Mouse (Mus musculus): ENCODE measurements around the gene Rnf150. TPM values are rescaled to one million over a fixed set of nuclear protein-coding genes. Genes with fewer than 3 reads are reported as not detected.

The Rnf150 gene
- polyA plus RNA-seq, 1 experiment: 17.9 TPM

DNA sequence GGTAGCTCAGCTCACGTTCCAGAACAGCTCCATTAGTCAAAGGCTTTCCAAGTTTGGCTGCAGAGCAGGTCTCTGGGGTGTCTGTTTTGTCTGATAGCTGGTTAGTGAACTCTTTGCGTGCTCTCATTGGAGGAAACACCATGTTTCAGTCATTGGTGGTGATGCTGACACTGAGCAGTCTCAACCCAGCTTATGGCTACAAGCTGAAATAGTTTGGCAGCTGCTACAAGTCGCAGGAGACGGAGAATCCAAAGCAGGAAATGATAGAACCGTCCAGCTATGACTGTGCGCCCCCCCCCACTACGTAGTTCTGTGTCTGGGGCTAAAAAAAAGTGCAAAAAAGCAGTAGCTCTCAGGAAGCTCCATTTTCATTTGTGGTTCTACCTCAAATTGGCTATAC, 12.0 kb downstream of the Rnf150 start:
- no peak for TF ChIP-seq CTCF (IDR thresholded peaks at IDR 0.05; ENCODE audit: extremely low read depth, insufficient read depth, low read length)
- no peak for TF ChIP-seq POLR2A (IDR thresholded peaks at IDR 0.05; ENCODE audit: extremely low read depth, insufficient read depth, low read length)

GRCm38 (mm10) chr8:82884480-82884879, 21.3 kb downstream of the Rnf150 start:
- no peak overlapping the region for H3K27ac ChIP-seq (ENCODE audit: insufficient read depth, low read length)
- peaks cover 9% of the 10 kb centered on the region; the same call in 1 of the 2 replicates for H3K4me1 ChIP-seq (ENCODE audit: control insufficient read depth, insufficient read depth, low read length)
- no peak overlapping the region for H3K4me3 ChIP-seq (ENCODE audit: insufficient read depth, low read length)
- TF ChIP-seq POLR2A (IDR thresholded peaks at IDR 0.05; ENCODE audit: extremely low read depth, insufficient read depth, low read length) (no peak), CTCF (IDR thresholded peaks at IDR 0.05; ENCODE audit: extremely low read depth, insufficient read depth, low read length) (no peak)

More for the DNA sequence above, 12.0 kb downstream of the Rnf150 start:
- Histone ChIP-seq H3K27ac (ENCODE audit: insufficient read depth, low read length) (no peak overlapping the region), H3K4me3 (ENCODE audit: insufficient read depth, low read length) (no peak overlapping the region), H3K4me1 (ENCODE audit: control insufficient read depth, insufficient read depth, low read length) (peaks cover 6% of the 10 kb centered on the region; the same call in 1 of the 2 replicates)

- TF ChIP-seq CTCF (IDR thresholded peaks at IDR 0.05; ENCODE audit: extremely low read depth, insufficient read depth, low read length) (no peak), POLR2A (IDR thresholded peaks at IDR 0.05; ENCODE audit: extremely low read depth, insufficient read depth, low read length) (no peak)
- Histone ChIP-seq H3K4me3 (ENCODE audit: insufficient read depth, low read length) (no peak overlapping the region), H3K4me1 (ENCODE audit: control insufficient read depth, insufficient read depth, low read length) (peaks cover 7% of the 10 kb centered on the region; the same call in 1 of the 2 replicates), H3K27ac (ENCODE audit: insufficient read depth, low read length) (no peak overlapping the region)
These were observed 24.1 kb downstream of the Rnf150 start for GRCm38 (mm10) chr8:82887234-82887633.

DNA sequence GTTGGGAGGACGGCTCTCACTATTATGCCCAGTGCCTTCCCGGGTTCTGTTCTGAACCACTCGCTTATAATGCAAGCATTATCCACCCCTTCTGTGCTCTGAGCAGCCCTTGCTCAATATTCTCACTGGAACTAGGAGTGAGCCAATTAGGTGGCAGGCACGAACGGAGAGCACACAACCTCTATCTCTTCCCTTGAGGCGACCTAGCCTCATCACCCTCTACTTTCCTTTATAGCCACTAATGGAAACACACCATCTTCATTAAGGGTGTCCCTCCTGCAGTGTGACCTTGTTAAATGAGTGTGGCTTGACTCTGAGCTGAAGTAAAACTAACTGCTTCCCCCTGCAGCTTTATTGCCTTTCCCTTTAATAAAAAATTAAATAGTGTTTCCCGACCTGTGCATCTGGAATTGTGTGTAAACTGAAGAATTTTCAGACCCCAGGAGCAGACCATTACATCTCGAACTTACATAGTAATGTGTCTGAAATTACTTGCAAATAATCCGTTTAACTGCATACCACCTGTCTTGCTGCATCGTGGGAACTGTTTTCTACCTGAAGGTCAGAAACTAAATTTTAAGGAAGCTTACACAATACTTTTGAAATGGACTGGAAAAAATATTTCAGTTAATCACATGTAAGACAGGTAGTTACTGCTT, 26.0 kb downstream of the Rnf150 start:
- no peak overlapping the region for H3K27ac ChIP-seq (ENCODE audit: insufficient read depth, low read length)
- no peak for TF ChIP-seq CTCF (IDR thresholded peaks at IDR 0.05; ENCODE audit: extremely low read depth, insufficient read depth, low read length)
- no peak for TF ChIP-seq POLR2A (IDR thresholded peaks at IDR 0.05; ENCODE audit: extremely low read depth, insufficient read depth, low read length)
- H3K4me1 ChIP-seq (ENCODE audit: control insufficient read depth, insufficient read depth, low read length): peaks cover 7% of the 10 kb centered on the region; the same call in 1 of the 2 replicates
- no peak overlapping the region for H3K4me3 ChIP-seq (ENCODE audit: insufficient read depth, low read length)

DNA sequence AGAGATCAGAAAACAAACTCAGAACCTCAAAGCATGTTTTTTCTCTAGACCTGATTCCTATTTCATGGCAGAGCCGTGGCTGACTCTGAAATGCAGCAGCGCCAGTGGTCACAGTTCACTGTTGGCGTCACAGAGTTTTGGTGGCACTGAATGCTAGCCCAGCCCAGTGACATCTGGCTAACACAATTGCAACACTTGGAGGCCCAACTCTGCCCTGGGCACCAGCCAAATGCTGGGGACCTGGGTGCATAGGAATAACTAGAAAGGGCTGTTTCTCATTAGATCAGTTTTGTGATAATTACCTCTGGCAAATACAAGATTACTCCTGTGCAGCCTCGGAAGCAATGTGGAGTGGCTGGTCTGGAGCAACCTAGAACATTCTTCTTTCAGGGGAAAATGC, 31.9 kb downstream of the Rnf150 start:
- Histone ChIP-seq H3K4me1 (ENCODE audit: control insufficient read depth, insufficient read depth, low read length) (no peaks in the 10 kb centered on the region), H3K27ac (ENCODE audit: insufficient read depth, low read length) (no peak overlapping the region), H3K4me3 (ENCODE audit: insufficient read depth, low read length) (no peak overlapping the region)
- TF ChIP-seq CTCF (IDR thresholded peaks at IDR 0.05; ENCODE audit: extremely low read depth, insufficient read depth, low read length) (no peak), POLR2A (IDR thresholded peaks at IDR 0.05; ENCODE audit: extremely low read depth, insufficient read depth, low read length) (no peak)

- TF ChIP-seq CTCF (IDR thresholded peaks at IDR 0.05; ENCODE audit: extremely low read depth, insufficient read depth, low read length) (no peak), POLR2A (IDR thresholded peaks at IDR 0.05; ENCODE audit: extremely low read depth, insufficient read depth, low read length) (no peak)
- H3K4me1 ChIP-seq (ENCODE audit: control insufficient read depth, insufficient read depth, low read length): no peaks in the 10 kb centered on the region
- H3K4me3 ChIP-seq (ENCODE audit: insufficient read depth, low read length): no peak overlapping the region
- no peak overlapping the region for H3K27ac ChIP-seq (ENCODE audit: insufficient read depth, low read length)
These were observed 33.6 kb downstream of the Rnf150 start for GRCm38 (mm10) chr8:82896796-82897195.

DNA sequence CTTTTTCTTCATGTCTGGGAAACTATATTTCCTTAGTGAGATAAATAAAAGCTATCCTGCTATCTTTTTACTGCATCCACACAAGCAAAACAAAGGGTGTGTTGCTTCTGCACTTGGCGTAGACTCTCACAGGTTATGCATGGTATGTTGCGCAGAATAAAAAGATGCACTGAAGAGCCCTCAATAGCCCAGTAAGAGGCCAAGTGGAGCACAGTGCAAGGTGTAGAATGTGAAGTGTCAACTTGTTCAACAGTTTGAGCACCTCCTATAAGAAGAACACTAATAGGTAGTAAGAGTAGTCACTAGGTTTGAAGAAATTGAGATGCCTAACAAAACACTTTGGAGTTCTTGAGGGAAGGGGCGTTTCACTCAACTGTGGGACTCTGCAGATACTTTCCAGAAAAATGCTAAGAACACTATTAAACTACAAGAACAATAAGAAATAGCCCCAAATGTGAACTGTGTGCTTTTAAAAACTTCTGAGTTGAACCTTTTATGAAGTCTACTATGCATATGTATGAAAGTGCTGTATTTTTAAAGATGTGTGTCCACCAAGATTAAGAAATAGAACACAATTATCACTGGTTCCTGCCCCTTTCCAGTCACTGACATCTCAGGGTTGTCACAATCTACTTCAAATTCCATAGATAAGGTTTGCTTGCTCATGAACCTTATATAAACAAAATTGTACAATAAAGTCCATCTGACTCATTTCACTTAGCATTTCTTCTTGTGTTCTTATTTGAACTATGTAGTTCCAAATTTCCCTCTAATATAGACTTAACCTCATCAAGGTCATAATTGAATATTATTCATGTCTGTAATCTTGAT, 34.7 kb downstream of the Rnf150 start:
- H3K27ac ChIP-seq (ENCODE audit: insufficient read depth, low read length): no peak overlapping the region
- TF ChIP-seq POLR2A (IDR thresholded peaks at IDR 0.05; ENCODE audit: extremely low read depth, insufficient read depth, low read length) (no peak), CTCF (IDR thresholded peaks at IDR 0.05; ENCODE audit: extremely low read depth, insufficient read depth, low read length) (no peak)
- H3K4me3 ChIP-seq (ENCODE audit: insufficient read depth, low read length): no peak overlapping the region
- H3K4me1 ChIP-seq (ENCODE audit: control insufficient read depth, insufficient read depth, low read length): no peaks in the 10 kb centered on the region

GRCm38 (mm10) chr8:82898459-82898841, 35.3 kb downstream of the Rnf150 start:
- Histone ChIP-seq H3K4me1 (ENCODE audit: control insufficient read depth, insufficient read depth, low read length) (no peaks in the 10 kb centered on the region), H3K27ac (ENCODE audit: insufficient read depth, low read length) (no peak overlapping the region), H3K4me3 (ENCODE audit: insufficient read depth, low read length) (no peak overlapping the region)
- TF ChIP-seq CTCF (IDR thresholded peaks at IDR 0.05; ENCODE audit: extremely low read depth, insufficient read depth, low read length) (no peak), POLR2A (IDR thresholded peaks at IDR 0.05; ENCODE audit: extremely low read depth, insufficient read depth, low read length) (no peak)

DNA sequence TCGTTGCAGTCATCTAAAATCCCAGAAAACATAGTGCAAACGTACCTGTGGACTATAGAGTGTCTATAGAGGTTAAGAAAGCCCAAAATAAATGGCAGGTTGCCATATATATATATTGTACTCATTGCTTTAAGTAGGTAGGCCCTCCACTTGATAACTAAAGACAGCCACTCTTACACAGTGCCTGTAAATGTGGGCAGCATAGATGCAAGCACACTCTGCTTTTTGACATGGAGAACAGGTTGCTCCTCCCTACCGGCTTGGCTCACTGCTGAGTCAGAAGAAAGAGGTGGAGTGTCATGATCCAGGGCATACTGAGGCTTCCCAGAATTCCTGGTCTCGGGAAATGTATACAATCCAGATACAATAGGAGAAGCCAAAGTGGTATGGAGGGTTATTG, 37.8 kb downstream of the Rnf150 start:
- no peak for TF ChIP-seq POLR2A (IDR thresholded peaks at IDR 0.05; ENCODE audit: extremely low read depth, insufficient read depth, low read length)
- no peak for TF ChIP-seq CTCF (IDR thresholded peaks at IDR 0.05; ENCODE audit: extremely low read depth, insufficient read depth, low read length)
- H3K4me1 ChIP-seq (ENCODE audit: control insufficient read depth, insufficient read depth, low read length): no peaks in the 10 kb centered on the region
- no peak overlapping the region for H3K27ac ChIP-seq (ENCODE audit: insufficient read depth, low read length)
- H3K4me3 ChIP-seq (ENCODE audit: insufficient read depth, low read length): no peak overlapping the region

Measured in cortical plate, adult 2 months (tissue).